Mouse (Mus musculus) embryo, embryonic 9.5 days (tissue): ENCODE data around the gene Oard1.

ENCODE experiments used
- DNase-seq: peaks from one replicate; pipeline ENCODE4 v3.0.0-alpha.2; 2017; ENCODE audit errors: extremely low spot score

Gene Oard1

GRCm38 (mm10) chr17:48408526-48409291 lies 1.1 kb upstream of the Oard1 start:
- peak; percentile 77 for DNase-seq

DNA sequence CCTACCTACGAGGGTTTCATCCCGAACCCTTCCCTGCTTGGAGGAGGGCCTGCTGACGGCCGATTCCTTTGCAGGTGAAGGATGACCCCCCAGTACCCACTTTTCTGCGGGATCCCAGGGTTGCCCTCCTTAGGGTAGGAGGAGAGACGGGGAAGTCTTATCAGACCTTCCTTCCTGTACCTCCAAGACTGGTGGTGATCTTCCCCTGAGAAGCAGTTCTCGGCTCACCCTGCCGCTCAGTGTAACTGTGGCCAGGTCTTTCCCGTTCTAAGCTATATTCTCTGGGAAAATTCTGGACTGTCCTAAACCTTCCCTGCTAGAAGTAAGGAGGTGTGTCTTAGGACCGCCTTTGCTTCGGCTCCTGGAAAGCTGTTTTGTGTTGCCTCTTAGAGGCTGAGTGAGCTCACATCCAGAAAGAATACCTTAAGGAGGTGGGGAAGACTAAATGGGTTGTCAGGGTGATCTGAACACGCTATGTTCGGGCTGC lies 528 bp downstream of the Oard1 start:
- no peak for DNase-seq

GRCm38 (mm10) chr17:48411241-48411640 lies 1.4 kb downstream of the Oard1 start:
- no peak for DNase-seq

DNA sequence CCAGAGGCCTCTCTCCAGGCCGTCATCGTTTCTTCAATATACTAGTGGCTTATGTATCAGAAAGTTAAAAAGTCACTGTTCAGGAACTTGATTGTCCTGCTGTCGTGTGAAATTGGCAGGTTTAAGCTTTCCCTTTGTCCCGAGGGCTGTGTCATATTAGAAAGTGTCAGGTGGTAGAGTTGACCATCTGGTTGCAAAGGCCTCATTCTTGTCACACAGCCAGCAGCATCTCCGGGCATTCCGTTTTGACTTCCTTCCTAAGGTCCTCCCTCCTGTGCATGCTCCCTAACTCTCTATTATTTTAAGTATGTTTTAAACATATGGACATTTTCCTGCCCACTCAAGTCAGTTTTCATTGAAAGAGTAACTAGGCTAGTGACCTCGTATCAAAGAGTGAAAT lies 6.2 kb downstream of the Oard1 start:
- DNase-seq, result no peak

DNA sequence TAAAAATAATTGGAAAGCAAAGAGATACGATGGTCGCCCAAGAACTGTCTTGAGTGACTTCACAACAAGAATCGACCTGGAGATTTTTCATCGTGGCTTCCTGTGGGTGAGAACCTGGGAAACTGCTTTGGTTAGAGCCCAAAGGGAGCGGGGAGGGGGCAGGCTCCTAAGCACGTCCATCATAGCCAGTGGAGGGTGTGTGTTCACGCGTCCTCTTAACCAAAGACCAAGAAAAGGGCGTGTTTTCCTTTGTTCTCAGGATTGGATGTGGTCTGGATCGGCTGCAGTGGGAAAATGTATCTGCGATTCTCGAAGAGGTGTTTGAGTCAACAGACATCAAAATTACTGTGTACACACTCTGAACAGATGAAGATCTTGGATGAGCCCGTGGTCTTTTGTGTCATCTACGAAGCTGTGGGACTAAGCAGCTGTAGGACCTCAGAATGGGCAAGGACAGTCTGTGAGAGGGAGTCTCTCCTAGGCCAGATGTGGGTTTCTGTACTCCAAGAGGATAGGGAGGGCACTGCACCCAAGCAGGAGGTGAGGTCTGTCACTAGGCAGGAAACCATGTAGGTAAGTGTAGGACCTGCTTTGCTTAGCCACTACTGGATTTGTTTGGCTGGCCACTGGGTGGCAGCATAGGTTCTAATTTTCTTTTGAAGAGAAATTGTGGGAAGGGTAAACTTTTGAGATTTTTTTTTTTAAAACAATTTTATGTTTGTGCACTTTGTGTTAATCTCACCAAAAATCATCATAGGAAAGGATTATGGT lies 6.8 kb downstream of the Oard1 start:
- DNase-seq, result no peak

GRCm38 (mm10) chr17:48417521-48417920 lies 7.7 kb downstream of the Oard1 start:
- no peak for DNase-seq

- no peak for DNase-seq
Observed at GRCm38 (mm10) chr17:48418174-48418573, 8.4 kb downstream of the Oard1 start.

- no peak for DNase-seq
Observed at GRCm38 (mm10) chr17:48418781-48419180, 9.0 kb downstream of the Oard1 start.

DNA sequence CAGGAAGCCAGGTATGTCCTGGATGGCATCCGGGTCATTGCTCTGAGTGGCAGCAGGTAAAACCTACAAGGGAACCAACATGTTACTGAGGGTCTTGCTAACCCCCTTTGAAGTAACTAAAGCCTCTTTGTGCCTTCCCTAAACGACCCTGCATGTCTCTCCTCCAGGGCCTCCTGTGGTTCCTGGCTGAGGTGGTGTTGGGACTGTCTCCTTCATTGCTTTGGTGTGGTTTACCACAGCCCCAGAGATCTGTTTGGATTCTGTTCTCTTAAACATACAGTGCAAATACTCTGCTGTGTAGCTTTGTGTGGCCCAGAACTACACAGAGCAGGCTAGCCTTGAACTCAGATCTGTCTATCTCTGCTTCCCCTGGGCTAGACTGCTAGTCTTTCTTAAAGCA lies 9.8 kb downstream of the Oard1 start:
- no peak for DNase-seq

- no peak for DNase-seq
Observed at GRCm38 (mm10) chr17:48424237-48424636, 14.4 kb downstream of the Oard1 start.

GRCm38 (mm10) chr17:48425823-48426612 lies 16.2 kb downstream of the Oard1 start:
- no peak for DNase-seq

GRCm38 (mm10) chr17:48426991-48427750 lies 17.4 kb downstream of the Oard1 start:
- DNase-seq, result no peak

- no peak for DNase-seq
Observed at GRCm38 (mm10) chr17:48427852-48428530, 18.2 kb downstream of the Oard1 start.

DNA sequence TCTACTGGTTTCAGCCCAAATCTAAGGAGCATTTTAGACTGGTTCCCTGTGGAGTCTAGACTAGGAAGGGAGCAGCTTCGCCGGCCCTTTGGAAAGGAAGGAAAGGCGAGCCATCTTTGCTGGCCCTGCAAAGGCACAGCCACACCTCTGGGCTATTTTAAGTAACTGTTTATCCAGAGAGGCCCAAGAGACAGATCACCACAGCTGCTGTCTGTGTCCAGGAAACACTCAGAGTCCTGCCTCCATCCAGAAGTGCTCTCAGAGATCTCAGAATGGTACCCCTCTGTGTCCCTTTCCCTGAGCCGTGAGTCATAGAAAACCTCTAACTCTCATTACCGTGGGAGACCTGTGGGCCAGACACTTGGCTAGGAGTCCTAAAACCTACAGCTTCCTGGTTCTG lies 20.6 kb downstream of the Oard1 start:
- no peak for DNase-seq

DNA sequence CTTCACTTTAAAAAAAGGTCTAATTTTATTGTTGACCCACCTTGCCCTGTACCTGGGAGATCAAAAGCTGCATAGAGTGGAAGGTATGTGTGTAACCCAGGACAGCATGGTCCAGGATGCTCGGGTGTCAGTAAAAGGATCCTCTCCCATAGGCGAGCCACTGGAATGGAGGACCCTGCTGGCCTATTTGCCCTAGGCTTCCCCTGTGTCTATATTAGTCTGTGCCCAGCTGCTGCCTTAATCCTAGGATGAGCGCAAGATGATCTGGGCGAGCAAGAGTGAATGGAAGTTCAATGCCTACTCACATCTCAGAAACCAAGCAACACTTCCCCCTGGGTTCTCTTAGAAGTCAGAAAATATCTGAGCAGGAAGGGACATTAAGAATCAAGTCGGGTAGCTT lies 21.2 kb downstream of the Oard1 start:
- DNase-seq, result no peak

- no peak for DNase-seq
Observed at GRCm38 (mm10) chr17:48432158-48432980, 22.6 kb downstream of the Oard1 start, which contains the start of gene Apobec2. Gene Apobec2 (minus strand): TSS chr17:48432930.

- DNase-seq, result no peak
Observed at GRCm38 (mm10) chr17:48433006-48433655, 23.3 kb downstream of the Oard1 start.

DNA sequence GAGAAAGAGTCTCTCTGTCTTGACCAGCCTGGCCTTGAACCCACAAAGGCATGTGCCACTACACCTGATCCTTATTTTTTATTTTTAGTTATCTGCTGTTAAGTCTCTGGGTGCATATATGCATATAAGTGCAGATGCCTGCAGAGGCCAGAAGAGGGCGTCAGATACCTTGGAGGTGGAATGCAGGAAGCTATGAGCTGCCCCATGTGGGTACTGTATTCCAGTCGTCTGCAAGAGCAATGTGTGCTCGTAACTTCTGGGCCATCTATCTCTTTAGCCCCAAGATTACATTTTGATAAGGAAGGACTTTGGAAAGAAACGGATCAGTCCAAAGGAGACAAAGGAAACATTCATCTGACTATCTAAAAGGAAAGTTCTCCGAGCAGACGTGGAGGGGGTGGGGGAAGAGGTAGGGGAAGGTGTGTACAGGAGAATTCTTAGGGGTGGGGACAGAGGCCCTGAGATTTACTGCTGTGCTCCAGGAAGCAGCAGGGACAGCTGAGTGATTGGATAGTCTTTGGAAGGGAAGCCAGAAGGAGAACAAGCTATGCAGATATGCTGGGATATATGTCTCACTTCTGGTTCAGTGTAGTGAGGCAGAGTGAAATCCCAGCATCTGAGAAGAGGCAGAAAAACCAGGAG lies 24.0 kb downstream of the Oard1 start:
- DNase-seq, result no peak

- no peak for DNase-seq
Observed at GRCm38 (mm10) chr17:48434479-48434878, 24.7 kb downstream of the Oard1 start.
